Mouse (Mus musculus): ENCODE measurements around the gene Ssbp3. TPM values are rescaled to one million over a fixed set of nuclear protein-coding genes. Genes with fewer than 3 reads are reported as not detected.

The Ssbp3 gene
- polyA plus RNA-seq, 1 experiment = 130 TPM

DNA sequence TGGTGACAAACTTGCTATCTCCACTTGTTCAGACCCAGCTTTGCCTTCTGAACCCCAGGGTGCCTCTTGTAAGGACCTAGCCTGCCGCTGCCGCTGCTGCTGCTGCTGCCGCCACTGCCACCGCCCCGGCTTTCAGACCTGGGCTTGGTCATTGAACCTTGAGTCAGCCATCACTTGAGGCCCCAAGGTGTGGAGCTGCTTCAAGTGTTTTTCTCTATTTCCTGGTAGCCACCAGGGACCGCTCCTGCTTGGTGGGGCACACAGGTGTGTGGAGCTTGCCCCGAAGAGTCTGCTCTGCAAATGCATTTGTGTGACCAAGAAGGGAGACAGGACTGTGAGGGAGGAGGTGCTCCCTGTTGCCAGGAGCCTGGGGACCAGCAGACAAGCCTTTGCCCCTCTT, 114.4 kb downstream of the Ssbp3 start:
- TF ChIP-seq POLR2A (IDR thresholded peaks at IDR 0.05; ENCODE audit: control insufficient read depth, extremely low read depth, insufficient read depth, low read length, poor library complexity) = no peak
- no peak for TF ChIP-seq CTCF (IDR thresholded peaks at IDR 0.05; ENCODE audit: borderline replicate concordance, control insufficient read depth, extremely low read depth, insufficient read depth, low read length, poor library complexity)
- Histone ChIP-seq H3K27me3 (ENCODE audit: control insufficient read depth, insufficient read depth, low read length) (no peaks in the 10 kb centered on the region), H3K36me3 (ENCODE audit: control insufficient read depth, insufficient read depth, low read length) (0 out of 2 replicates have a peak, but pooled peaks cover 3% of the 10 kb centered on the region), H3K4me3 (ENCODE audit: control insufficient read depth, insufficient read depth, low read length) (no peak overlapping the region), H3K27ac (ENCODE audit: control insufficient read depth, insufficient read depth, low read length) (no peak overlapping the region), H3K4me1 (replicated peaks; ENCODE audit: control insufficient read depth, insufficient read depth, low read length) (no peaks in the 10 kb centered on the region)
- WGBS = 95% methylated on average over 7 of the region's 7 CpGs
- no peak for DNase-seq

GRCm38 (mm10) chr4:107025369-107025768, 114.9 kb downstream of the Ssbp3 start:
- Histone ChIP-seq H3K36me3 (ENCODE audit: control insufficient read depth, insufficient read depth, low read length) (peaks cover 3% of the 10 kb centered on the region; the same call in 1 of the 2 replicates), H3K4me3 (ENCODE audit: control insufficient read depth, insufficient read depth, low read length) (no peak overlapping the region), H3K27ac (ENCODE audit: control insufficient read depth, insufficient read depth, low read length) (no peak overlapping the region), H3K27me3 (ENCODE audit: control insufficient read depth, insufficient read depth, low read length) (no peaks in the 10 kb centered on the region), H3K4me1 (replicated peaks; ENCODE audit: control insufficient read depth, insufficient read depth, low read length) (no peaks in the 10 kb centered on the region)
- TF ChIP-seq CTCF (IDR thresholded peaks at IDR 0.05; ENCODE audit: borderline replicate concordance, control insufficient read depth, extremely low read depth, insufficient read depth, low read length, poor library complexity) = no peak
- TF ChIP-seq POLR2A (IDR thresholded peaks at IDR 0.05; ENCODE audit: control insufficient read depth, extremely low read depth, insufficient read depth, low read length, poor library complexity) = no peak
- DNase-seq = no peak
- 97% methylated on average over 5 of the region's 5 CpGs for WGBS

- TF ChIP-seq POLR2A (IDR thresholded peaks at IDR 0.05; ENCODE audit: control insufficient read depth, extremely low read depth, insufficient read depth, low read length, poor library complexity) (no peak), CTCF (IDR thresholded peaks at IDR 0.05; ENCODE audit: borderline replicate concordance, control insufficient read depth, extremely low read depth, insufficient read depth, low read length, poor library complexity) (no peak)
Measured at GRCm38 (mm10) chr4:107026451-107026850, 116.0 kb downstream of the Ssbp3 start.

DNA sequence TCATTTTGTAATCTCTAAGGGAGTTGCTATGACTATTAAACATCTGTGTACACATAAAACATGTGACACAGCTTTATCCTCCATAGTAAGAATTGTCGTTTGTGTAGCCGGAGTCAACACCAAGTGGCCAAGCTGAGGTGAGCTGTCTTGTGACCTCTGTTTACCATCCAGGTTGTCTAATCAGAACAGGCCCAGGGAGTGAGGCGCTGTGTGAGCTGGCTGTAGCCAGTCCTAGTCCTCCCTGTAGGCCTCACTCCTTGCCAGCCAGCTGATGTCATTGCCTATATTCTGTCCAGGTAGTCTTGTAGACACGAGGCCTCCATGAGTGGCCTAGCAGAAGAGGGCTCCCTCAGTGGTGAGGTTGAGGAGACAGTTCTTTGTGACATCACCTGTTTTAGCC, 125.2 kb downstream of the Ssbp3 start:
- H3K27ac ChIP-seq (ENCODE audit: control insufficient read depth, insufficient read depth, low read length) = no peak overlapping the region
- H3K36me3 ChIP-seq (ENCODE audit: control insufficient read depth, insufficient read depth, low read length) = peaks cover 30% of the 10 kb centered on the region
- WGBS = 94% methylated on average over 4 of the region's 4 CpGs
- H3K27me3 ChIP-seq (ENCODE audit: control insufficient read depth, insufficient read depth, low read length) = no peaks in the 10 kb centered on the region
- no peak for TF ChIP-seq CTCF (IDR thresholded peaks at IDR 0.05; ENCODE audit: borderline replicate concordance, control insufficient read depth, extremely low read depth, insufficient read depth, low read length, poor library complexity)
- no peak for TF ChIP-seq POLR2A (IDR thresholded peaks at IDR 0.05; ENCODE audit: control insufficient read depth, extremely low read depth, insufficient read depth, low read length, poor library complexity)
- no peak overlapping the region for H3K4me3 ChIP-seq (ENCODE audit: control insufficient read depth, insufficient read depth, low read length)
- DNase-seq = no peak
- no peaks in the 10 kb centered on the region for H3K4me1 ChIP-seq (replicated peaks; ENCODE audit: control insufficient read depth, insufficient read depth, low read length)

More at GRCm38 (mm10) chr4:107026451-107026850, 116.0 kb downstream of the Ssbp3 start:
- H3K27me3 ChIP-seq (ENCODE audit: control insufficient read depth, insufficient read depth, low read length) = no peaks in the 10 kb centered on the region
- no peaks in the 10 kb centered on the region for H3K4me1 ChIP-seq (replicated peaks; ENCODE audit: control insufficient read depth, insufficient read depth, low read length)
- no peak for DNase-seq
- peaks cover 13% of the 10 kb centered on the region; the same call in 1 of the 2 replicates for H3K36me3 ChIP-seq (ENCODE audit: control insufficient read depth, insufficient read depth, low read length)
- H3K4me3 ChIP-seq (ENCODE audit: control insufficient read depth, insufficient read depth, low read length) = no peak overlapping the region
- no peak overlapping the region for H3K27ac ChIP-seq (ENCODE audit: control insufficient read depth, insufficient read depth, low read length)
- WGBS = 88% methylated on average over 8 of the region's 8 CpGs

- Histone ChIP-seq H3K36me3 (ENCODE audit: control insufficient read depth, insufficient read depth, low read length) (peaks cover 22% of the 10 kb centered on the region), H3K27ac (ENCODE audit: control insufficient read depth, insufficient read depth, low read length) (no peak overlapping the region), H3K27me3 (ENCODE audit: control insufficient read depth, insufficient read depth, low read length) (no peaks in the 10 kb centered on the region), H3K4me1 (replicated peaks; ENCODE audit: control insufficient read depth, insufficient read depth, low read length) (no peaks in the 10 kb centered on the region), H3K4me3 (ENCODE audit: control insufficient read depth, insufficient read depth, low read length) (no peak overlapping the region)
- TF ChIP-seq POLR2A (IDR thresholded peaks at IDR 0.05; ENCODE audit: control insufficient read depth, extremely low read depth, insufficient read depth, low read length, poor library complexity) = no peak
- TF ChIP-seq CTCF (IDR thresholded peaks at IDR 0.05; ENCODE audit: borderline replicate concordance, control insufficient read depth, extremely low read depth, insufficient read depth, low read length, poor library complexity) = no peak
- DNase-seq = no peak
- 100% methylated on average over 2 of the region's 2 CpGs for WGBS
Measured at GRCm38 (mm10) chr4:107036985-107037384, 126.5 kb downstream of the Ssbp3 start.

DNA sequence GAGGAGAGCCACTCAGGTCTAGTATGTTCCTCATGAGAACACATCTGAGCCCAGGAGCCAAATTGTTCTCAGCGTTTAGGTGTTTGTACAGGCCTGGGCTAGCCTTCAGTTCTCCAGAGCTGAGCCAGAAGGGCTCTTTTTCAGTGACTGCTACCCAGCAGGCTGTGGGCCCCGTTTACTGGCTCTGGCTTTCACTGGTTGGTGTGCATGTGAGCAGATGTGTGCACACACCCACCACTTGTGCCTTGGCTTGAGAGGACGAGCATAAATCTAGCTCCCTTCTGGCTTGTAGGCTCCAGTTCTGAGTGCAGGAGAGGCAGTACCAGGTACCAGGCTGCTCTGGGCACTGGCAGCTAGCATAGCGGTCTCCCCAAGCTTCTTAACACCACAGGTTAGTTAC, 127.8 kb downstream of the Ssbp3 start:
- Histone ChIP-seq H3K4me3 (ENCODE audit: control insufficient read depth, insufficient read depth, low read length) (no peak overlapping the region), H3K27me3 (ENCODE audit: control insufficient read depth, insufficient read depth, low read length) (no peaks in the 10 kb centered on the region), H3K27ac (ENCODE audit: control insufficient read depth, insufficient read depth, low read length) (no peak overlapping the region), H3K36me3 (ENCODE audit: control insufficient read depth, insufficient read depth, low read length) (peaks cover 25% of the 10 kb centered on the region), H3K4me1 (replicated peaks; ENCODE audit: control insufficient read depth, insufficient read depth, low read length) (no peaks in the 10 kb centered on the region)
- no peak for TF ChIP-seq CTCF (IDR thresholded peaks at IDR 0.05; ENCODE audit: borderline replicate concordance, control insufficient read depth, extremely low read depth, insufficient read depth, low read length, poor library complexity)
- 95% methylated on average over 4 of the region's 4 CpGs for WGBS
- no peak for DNase-seq

DNA sequence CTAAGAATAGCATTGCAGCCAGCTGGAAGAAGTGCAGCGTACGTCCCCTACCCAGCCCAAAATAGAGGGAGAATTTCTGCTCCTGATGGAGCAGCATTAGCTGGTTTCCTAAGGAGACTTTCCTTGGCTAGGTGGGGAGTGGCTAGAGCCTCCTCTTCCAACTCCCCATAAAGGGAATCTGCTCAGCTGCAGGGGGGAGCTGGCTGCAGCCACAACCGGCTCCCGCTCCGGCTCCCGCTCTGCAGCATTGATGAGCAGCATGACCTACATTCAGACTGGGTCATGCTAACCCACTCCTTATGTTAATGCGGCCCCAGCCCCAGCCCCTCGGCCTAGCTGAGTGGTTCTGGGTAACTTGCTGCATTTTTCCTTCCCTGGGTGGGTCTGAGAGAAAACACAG, 128.8 kb downstream of the Ssbp3 start:
- 96% methylated on average over 8 of the region's 8 CpGs for WGBS
- no peaks in the 10 kb centered on the region for H3K4me1 ChIP-seq (replicated peaks; ENCODE audit: control insufficient read depth, insufficient read depth, low read length)
- TF ChIP-seq POLR2A (IDR thresholded peaks at IDR 0.05; ENCODE audit: control insufficient read depth, extremely low read depth, insufficient read depth, low read length, poor library complexity) (no peak), CTCF (IDR thresholded peaks at IDR 0.05; ENCODE audit: borderline replicate concordance, control insufficient read depth, extremely low read depth, insufficient read depth, low read length, poor library complexity) (no peak)
- no peak for DNase-seq
- no peak overlapping the region for H3K4me3 ChIP-seq (ENCODE audit: control insufficient read depth, insufficient read depth, low read length)
- no peaks in the 10 kb centered on the region for H3K27me3 ChIP-seq (ENCODE audit: control insufficient read depth, insufficient read depth, low read length)
- H3K36me3 ChIP-seq (ENCODE audit: control insufficient read depth, insufficient read depth, low read length) = peaks cover 30% of the 10 kb centered on the region
- H3K27ac ChIP-seq (ENCODE audit: control insufficient read depth, insufficient read depth, low read length) = no peak overlapping the region
